16 mouse cellular contexts compared by ENCODE assay signal in genomic region chr5:32914071-32914470, GRCm38 (mm10). TPM values are rescaled to one million over a fixed set of nuclear protein-coding genes. Genes with fewer than 3 reads are reported as not detected.
A peak's percentile ranks its signal among the peaks of the same experiment; 100 is the strongest.
DNase-seq lines count a peak whose midpoint lies in the region; ATAC-seq and TF ChIP-seq lines count a peak whose summit lies in the region.
"Had no signal": no experiment of that assay in that cellular context is flagged by ENCODE, and none has a peak within 500 bp of the region (broad histone marks: within the 10 kb centered on the region; RNA-seq: fewer than 3 reads in every experiment).

No protein-coding gene starts in this region.

- H3K36me3 ChIP-seq in heart, adult 2 months (ENCODE audit: control insufficient read depth, insufficient read depth, low read length), result no peaks in the 10 kb centered on the region; the same call in 1 of the 2 replicates
- H3K36me3 ChIP-seq in heart, embryonic 12.5 days, result peaks cover 75% of the 10 kb centered on the region
- peaks cover 32% of the 10 kb centered on the region for H3K36me3 ChIP-seq in liver, postnatal 0 days (replicated peaks; ENCODE audit: insufficient read depth, low read length)
- peaks cover 66% of the 10 kb centered on the region for H3K36me3 ChIP-seq in liver, embryonic 12.5 days
- H3K36me3 ChIP-seq in MEL (ENCODE audit: control insufficient read depth in 1 of 2, insufficient read depth in 2 of 2, low read length in 2 of 2), result no peaks in the 10 kb centered on the region

- intact Hi-C loops in heart, adult 2 months (cut with DNase I), result loop anchor here (2.0 kb wide), 1 partner anchor 119 kb away; no protein-coding TSS in a partner anchor

- TF ChIP-seq RAD21 in MEL (IDR thresholded peaks at IDR 0.05; ENCODE audit: low read depth, low read length), result peak; percentile 34

- no peak for ATAC-seq in heart, embryonic 12.5 days (ENCODE audit: insufficient number of reproducible peaks, low FRiP score)
- ATAC-seq in liver, postnatal 0 days, result no peak
- no peak for ATAC-seq in liver, embryonic 12.5 days

- H3K27ac ChIP-seq in heart, adult 2 months, result no peak overlapping the region
- no peak overlapping the region for H3K27ac ChIP-seq in heart, embryonic 12.5 days (ENCODE audit: poor library complexity, severe bottlenecking)
- no peak overlapping the region for H3K27ac ChIP-seq in liver, postnatal 0 days (ENCODE audit: low read depth)
- no peak overlapping the region for H3K27ac ChIP-seq in liver, embryonic 12.5 days
- no peak overlapping the region for H3K27ac ChIP-seq in MEL (ENCODE audit: control insufficient read depth, low read depth, low read length)
- H3K27ac ChIP-seq: embryonic facial prominence, embryonic 12.5 days; hindbrain, embryonic 12.5 days; limb, embryonic 15.5 days had no signal

- no peaks in the 10 kb centered on the region for H3K27me3 ChIP-seq in heart, adult 2 months (ENCODE audit: control insufficient read depth, insufficient read depth, low read length)
- no peaks in the 10 kb centered on the region for H3K27me3 ChIP-seq in heart, embryonic 12.5 days (replicated peaks)
- H3K27me3 ChIP-seq in liver, postnatal 0 days (ENCODE audit: insufficient read depth, low read length), result no peaks in the 10 kb centered on the region
- H3K27me3 ChIP-seq in liver, embryonic 12.5 days (replicated peaks), result no peaks in the 10 kb centered on the region
- no peaks in the 10 kb centered on the region for H3K27me3 ChIP-seq in MEL (ENCODE audit: control insufficient read depth in 1 of 2, insufficient read depth in 2 of 2, low read length in 2 of 2)
- H3K27me3 ChIP-seq: embryonic facial prominence, embryonic 12.5 days; hindbrain, embryonic 12.5 days; limb, embryonic 15.5 days had no signal

- no peak overlapping the region for H3K4me3 ChIP-seq in heart, adult 2 months
- H3K4me3 ChIP-seq in heart, embryonic 12.5 days, result no peak overlapping the region
- no peak overlapping the region for H3K4me3 ChIP-seq in liver, postnatal 0 days (ENCODE audit: low read depth, low read length)
- H3K4me3 ChIP-seq in liver, embryonic 12.5 days, result no peak overlapping the region
- no peak overlapping the region for H3K4me3 ChIP-seq in MEL (ENCODE audit: control insufficient read depth in 1 of 2, insufficient read depth in 1 of 2, low read depth in 2 of 2, low read length in 2 of 2)
- H3K4me3 ChIP-seq: embryonic facial prominence, embryonic 12.5 days; hindbrain, embryonic 12.5 days; limb, embryonic 15.5 days had no signal

- TF ChIP-seq POLR2A in heart, adult 2 months (IDR thresholded peaks at IDR 0.05; ENCODE audit: insufficient read depth, low read depth, low read length), result no peak
- no peak for TF ChIP-seq POLR2A in MEL (IDR thresholded peaks at IDR 0.05; ENCODE audit: control insufficient read depth in 1 of 2, insufficient read depth in 1 of 2, low read depth in 1 of 2, low read length in 2 of 2, poor library complexity in 1 of 2)

- no peaks in the 10 kb centered on the region for H3K4me1 ChIP-seq in heart, adult 2 months (ENCODE audit: control insufficient read depth, insufficient read depth, low read length)
- no peaks in the 10 kb centered on the region for H3K4me1 ChIP-seq in heart, embryonic 12.5 days (replicated peaks)
- no peaks in the 10 kb centered on the region for H3K4me1 ChIP-seq in liver, postnatal 0 days (ENCODE audit: insufficient read depth)
- peaks cover 4% of the 10 kb centered on the region; the same call in 1 of the 2 replicates for H3K4me1 ChIP-seq in liver, embryonic 12.5 days
- no peaks in the 10 kb centered on the region for H3K4me1 ChIP-seq in MEL (ENCODE audit: control insufficient read depth in 1 of 2, insufficient read depth in 2 of 2, low read length in 2 of 2)
- H3K4me1 ChIP-seq: embryonic facial prominence, embryonic 12.5 days; hindbrain, embryonic 12.5 days; limb, embryonic 15.5 days had no signal

- no peak for TF ChIP-seq EP300 in heart, adult 2 months (IDR thresholded peaks at IDR 0.05; ENCODE audit: insufficient read depth, low read depth, low read length)
- no peak for TF ChIP-seq EP300 in liver, postnatal 0 days (IDR thresholded peaks at IDR 0.05; ENCODE audit: low read depth)
- TF ChIP-seq EP300 in MEL (IDR thresholded peaks at IDR 0.05; ENCODE audit: low read depth in 1 of 2, low read length in 2 of 2), result no peak

- no peak overlapping the region for H3K9ac ChIP-seq in heart, adult 2 months (ENCODE audit: low read depth, low read length)
- no peak overlapping the region for H3K9ac ChIP-seq in heart, embryonic 12.5 days
- H3K9ac ChIP-seq in liver, postnatal 0 days (replicated peaks), result no peak overlapping the region
- no peak overlapping the region for H3K9ac ChIP-seq in liver, embryonic 12.5 days
- no peak overlapping the region for H3K9ac ChIP-seq in MEL (ENCODE audit: control insufficient read depth, low read depth, low read length, poor library complexity, severe bottlenecking)
- H3K9ac ChIP-seq: embryonic facial prominence, embryonic 12.5 days; hindbrain, embryonic 12.5 days; limb, embryonic 15.5 days had no signal

- no peaks in the 10 kb centered on the region for H3K79me2 ChIP-seq in heart, adult 2 months (replicated peaks; ENCODE audit: control insufficient read depth, insufficient read depth, low read length)
- no peaks in the 10 kb centered on the region for H3K79me2 ChIP-seq in MEL (ENCODE audit: control insufficient read depth, insufficient read depth, low read length, poor library complexity)

- no peak overlapping the region for H3K4me2 ChIP-seq in heart, embryonic 12.5 days
- no peak overlapping the region for H3K4me2 ChIP-seq in liver, postnatal 0 days (ENCODE audit: low read depth, low read length)
- H3K4me2 ChIP-seq in liver, embryonic 12.5 days, result no peak overlapping the region
- H3K4me2 ChIP-seq: embryonic facial prominence, embryonic 12.5 days; hindbrain, embryonic 12.5 days; limb, embryonic 15.5 days; midbrain, embryonic 11.5 days had no signal

- 73% methylated on average over 3 of the region's 3 CpGs for WGBS in heart, adult 2 months
- WGBS in heart, embryonic 12.5 days, result 77% methylated on average over 3 of the region's 3 CpGs
- WGBS in liver, postnatal 0 days (ENCODE audit: insufficient replicate concordance), result 71% methylated on average over 3 of the region's 3 CpGs
- WGBS in liver, embryonic 12.5 days (ENCODE audit: insufficient replicate concordance), result 74% methylated on average over 3 of the region's 3 CpGs

- no peaks in the 10 kb centered on the region for H3K9me3 ChIP-seq in heart, embryonic 12.5 days (replicated peaks)
- no peaks in the 10 kb centered on the region for H3K9me3 ChIP-seq in liver, postnatal 0 days (ENCODE audit: low read length)
- H3K9me3 ChIP-seq in liver, embryonic 12.5 days (replicated peaks), result no peaks in the 10 kb centered on the region
- H3K9me3 ChIP-seq in MEL (replicated peaks; ENCODE audit: insufficient read depth, low read length), result no peaks in the 10 kb centered on the region
- H3K9me3 ChIP-seq: embryonic facial prominence, embryonic 12.5 days; hindbrain, embryonic 12.5 days; limb, embryonic 15.5 days had no signal

- no peak for DNase-seq in heart, adult 2 months
- no peak for DNase-seq in liver, postnatal 0 days
- peak; percentile 24 for DNase-seq in MEL (ENCODE audit: low read depth, low spot score)
- DNase-seq in retina, embryonic 14.5 days (ENCODE audit: low spot score), result peak; percentile 9
- no peak for DNase-seq in gastrocnemius, postnatal 10 days
- DNase-seq: cerebellum, adult 11 months; cerebellum, postnatal 25 days; kidney, adult 8-10 months; lung, postnatal 10 days; thymus, postnatal 4 days had no signal

- peak; percentile 56 for TF ChIP-seq CTCF in heart, adult 2 months (IDR thresholded peaks at IDR 0.05)
- peak; percentile 34 for TF ChIP-seq CTCF in liver, postnatal 0 days (IDR thresholded peaks at IDR 0.05; ENCODE audit: low read depth)
- peak; percentile 14 to 36 (median 35); a peak in 3 of 6 replicates for TF ChIP-seq CTCF in MEL (IDR thresholded peaks at IDR 0.05 in 2 of 3, conservative IDR thresholded peaks at IDR 0.05 in 1 of 3; ENCODE audit: control insufficient read depth in 1 of 3, insufficient read depth in 1 of 3, low read depth in 2 of 3, low read length in 3 of 3, poor library complexity in 1 of 3, severe bottlenecking in 1 of 3)

TF ChIP-seq in MEL, 35 proteins besides CTCF, POLR2A, EP300 and RAD21:
- TF ChIP-seq E2F4 (IDR thresholded peaks at IDR 0.05; ENCODE audit: borderline replicate concordance, low read depth, low read length) (no peak), TCF12 (IDR thresholded peaks at IDR 0.05; ENCODE audit: low read depth, low read length) (no peak), MAFK (IDR thresholded peaks at IDR 0.05; ENCODE audit: borderline replicate concordance, low read depth, low read length) (no peak), USF1 (IDR thresholded peaks at IDR 0.05; ENCODE audit: low read depth, low read length) (no peak), ETS1 (IDR thresholded peaks at IDR 0.05; ENCODE audit: low read depth, low read length) (no peak), MAX (IDR thresholded peaks at IDR 0.05; ENCODE audit: low read length) (no peak), SMC3 (IDR thresholded peaks at IDR 0.05; ENCODE audit: low read depth, low read length) (peak; percentile 60), ZNF384 (IDR thresholded peaks at IDR 0.05; ENCODE audit: low read depth, low read length) (no peak), GABPA (IDR thresholded peaks at IDR 0.05; ENCODE audit: low read depth, low read length) (no peak), ZC3H11A (IDR thresholded peaks at IDR 0.05; ENCODE audit: low read depth, low read length) (no peak), CHD1 (IDR thresholded peaks at IDR 0.05; ENCODE audit: low read depth, low read length) (no peak), TAL1 (IDR thresholded peaks at IDR 0.05; ENCODE audit: low read length) (no peak), MYC (IDR thresholded peaks at IDR 0.05; ENCODE audit: low read depth, low read length) (0 out of 2 replicates have a peak, but pooled peaks have one; percentile 56), HCFC1 (IDR thresholded peaks at IDR 0.05; ENCODE audit: low read depth, low read length) (no peak)

RNA-seq across cellular contexts. Expression of gene Depdc5, which starts 50.6 kb away (rescaled TPM):
- total RNA-seq in heart, adult 2 months (2021), result 10 to 100 TPM; 17.5 to 22.3 TPM
- polyA plus RNA-seq in heart, adult 2 months (2012; rRNA removed), result 7.6 and 15.1 TPM in 2 replicates
- 23.6 and 24.4 TPM in 2 replicates for polyA plus RNA-seq in heart, embryonic 12.5 days (2016; fragmentation: Nextera tagmentation; extraction: Ambion mirVana)
- polyA plus RNA-seq in liver, postnatal 0 days (2015; fragmentation: Nextera tagmentation; extraction: Ambion mirVana), result 3.0 and 3.6 TPM in 2 replicates
- 14.3 and 14.4 TPM in 2 replicates for polyA plus RNA-seq in liver, embryonic 12.5 days (2016; fragmentation: Nextera tagmentation; extraction: Ambion mirVana)
- total RNA-seq in MEL (2012; rRNA removed), result 18.0 and 20.3 TPM in 2 replicates
- polyA plus RNA-seq in MEL (2012; ENCODE audit: insufficient read depth in 1 of 2, insufficient read length in 2 of 2, low read depth in 1 of 2, low replicate concordance in 2 of 2, missing spikeins in 1 of 2), result 10 to 100 TPM in 1 of 2 experiments, not detected in 1; 23.9 TPM
- total RNA-seq in gastrocnemius, postnatal 10 days (2021), result 10 to 100 TPM; 14.2 to 14.5 TPM

Comparison
In these comparisons a context has a peak if more than half of its experiments do, and no peak if none do; other contexts are left out.
1. DNase-seq: peak in MEL (single experiment) and retina, embryonic 14.5 days (single experiment); none in heart, adult 2 months (0 of 2), liver, postnatal 0 days (single experiment) and gastrocnemius, postnatal 10 days (single experiment).
2. Peak in every context shown above with its lines, with median percentiles within 50 percentile points of each other: CTCF ChIP-seq.